Mouse (Mus musculus): ENCODE results near the gene 1700023F06Rik. TPM values are rescaled to one million over a fixed set of nuclear protein-coding genes. Genes with fewer than 3 reads are reported as not detected.

Gene 1700023F06Rik
- total and polyA plus RNA-seq, 3 experiments, result not detected

GRCm38 (mm10) chr11:103253605-103254004 lies 45.2 kb upstream of the 1700023F06Rik start:
- H3K27me3 ChIP-seq (replicated peaks), result no peaks in the 10 kb centered on the region
- H3K4me2 ChIP-seq (ENCODE audit: insufficient read depth, low read depth, poor library complexity, severe bottlenecking), result no peak overlapping the region
- no peak overlapping the region for H3K4me3 ChIP-seq (replicated peaks in 1 of 3; ENCODE audit: low read depth in 2 of 3, low read length in 2 of 3, poor library complexity in 1 of 3)
- H3K9me3 ChIP-seq (replicated peaks; ENCODE audit: low read length), result no peaks in the 10 kb centered on the region
- peaks cover 38 to 90% of the 10 kb centered on the region in 2 experiments for H3K4me1 ChIP-seq (ENCODE audit: control insufficient read depth in 1 of 2, insufficient read depth in 2 of 2)
- peaks cover 6% of the 10 kb centered on the region for H3K79me2 ChIP-seq (replicated peaks; ENCODE audit: control insufficient read depth, extremely low read depth, insufficient read depth, poor library complexity, severe bottlenecking)
- H3K36me3 ChIP-seq (replicated peaks in 1 of 2; ENCODE audit: control insufficient read depth in 1 of 2, insufficient read depth in 1 of 2, low read length in 1 of 2), result peaks cover 0 to 26% of the 10 kb centered on the region in 2 experiments
- no peak for DNase-seq (ENCODE audit: extremely low read depth)
- H3K9ac ChIP-seq (ENCODE audit: insufficient read depth, low read depth), result no peak overlapping the region
- in situ Hi-C loops (cut with MboI; ENCODE audit: low pct_ligation_motif_present, low pct_unique_long_range_greater_than_20kb, low sequenced_read_pairs), result no loop called here
- H3K27ac ChIP-seq (ENCODE audit: insufficient read depth, low read depth), result no peak overlapping the region
- TF ChIP-seq ZC3H11A (IDR thresholded peaks at IDR 0.05; ENCODE audit: low read depth, low read length) (no peak), ZKSCAN1 (IDR thresholded peaks at IDR 0.05; ENCODE audit: borderline replicate concordance, low read depth, low read length) (no peak), E2F4 (IDR thresholded peaks at IDR 0.05; ENCODE audit: insufficient replicate concordance, low read depth, low read length) (no peak), PAX5 (IDR thresholded peaks at IDR 0.05; ENCODE audit: low read length) (no peak), CTCF (conservative IDR thresholded peaks at IDR 0.05 in 1 of 2, IDR thresholded peaks at IDR 0.05 in 1 of 2; ENCODE audit: low read depth in 2 of 2, low read length in 2 of 2) (no peak), TBP (conservative IDR thresholded peaks at IDR 0.05; ENCODE audit: low read depth, low read length) (no peak), TCF12 (IDR thresholded peaks at IDR 0.05; ENCODE audit: low read depth, low read length) (no peak), MAFK (IDR thresholded peaks at IDR 0.05; ENCODE audit: insufficient replicate concordance, low read length) (no peak), IRF4 (IDR thresholded peaks at IDR 0.05; ENCODE audit: low read depth, low read length) (no peak), RAD21 (IDR thresholded peaks at IDR 0.05; ENCODE audit: low read depth, low read length) (no peak), MXI1 (IDR thresholded peaks at IDR 0.05; ENCODE audit: low read depth, low read length) (no peak), JUN (IDR thresholded peaks at IDR 0.05; ENCODE audit: insufficient read depth, low read depth, low read length) (no peak), MAZ (IDR thresholded peaks at IDR 0.05; ENCODE audit: low read depth, low read length) (no peak), USF1 (IDR thresholded peaks at IDR 0.05; ENCODE audit: low read depth, low read length) (no peak), ELF1 (IDR thresholded peaks at IDR 0.05; ENCODE audit: low read depth, low read length) (no peak)
- dilution Hi-C loops (cut with MboI; ENCODE audit: extremely low pct_ligation_motif_present, extremely low pct_unique_long_range_greater_than_20kb, low sequenced_read_pairs), result no loop called here

DNA sequence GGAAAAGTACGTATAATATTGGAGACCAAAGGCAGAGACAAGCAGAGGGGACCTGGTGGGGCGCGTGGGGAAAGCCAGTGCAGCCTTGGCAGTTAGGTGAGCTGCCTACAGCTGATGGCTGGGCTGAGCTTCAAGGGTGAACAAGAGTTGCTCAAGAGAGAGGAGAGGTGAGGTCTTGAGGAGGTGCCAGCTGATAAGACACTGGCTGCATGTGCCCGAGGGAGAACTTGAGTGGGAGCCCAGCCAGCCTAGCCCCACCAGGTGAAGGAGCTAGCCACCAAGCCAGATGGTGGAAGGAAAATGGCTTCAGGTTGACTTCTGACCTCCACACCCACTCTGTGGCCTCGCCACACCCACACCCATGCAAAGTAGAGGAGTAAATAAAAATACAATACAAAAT lies 44.0 kb upstream of the 1700023F06Rik start:
- H3K9me3 ChIP-seq (replicated peaks; ENCODE audit: low read length), result no peaks in the 10 kb centered on the region
- H3K79me2 ChIP-seq (replicated peaks; ENCODE audit: control insufficient read depth, extremely low read depth, insufficient read depth, poor library complexity, severe bottlenecking), result peaks cover 16% of the 10 kb centered on the region
- no peak overlapping the region for H3K4me3 ChIP-seq (replicated peaks in 1 of 3; ENCODE audit: low read depth in 2 of 3, low read length in 2 of 3, poor library complexity in 1 of 3)
- no peaks in the 10 kb centered on the region for H3K27me3 ChIP-seq (replicated peaks)
- H3K36me3 ChIP-seq (replicated peaks in 1 of 2; ENCODE audit: control insufficient read depth in 1 of 2, insufficient read depth in 1 of 2, low read length in 1 of 2), result peaks cover 0 to 31% of the 10 kb centered on the region in 2 experiments
- in situ Hi-C loops (cut with MboI; ENCODE audit: low pct_ligation_motif_present, low pct_unique_long_range_greater_than_20kb, low sequenced_read_pairs) (no loop called here), dilution Hi-C loops (cut with MboI; ENCODE audit: extremely low pct_ligation_motif_present, extremely low pct_unique_long_range_greater_than_20kb, low sequenced_read_pairs) (no loop called here)
- TF ChIP-seq SMC3 (IDR thresholded peaks at IDR 0.05; ENCODE audit: low read depth, low read length) (no peak), EP300 (IDR thresholded peaks at IDR 0.05; ENCODE audit: low read length) (no peak), CHD1 (IDR thresholded peaks at IDR 0.05; ENCODE audit: low read depth, low read length) (no peak), TCF12 (IDR thresholded peaks at IDR 0.05; ENCODE audit: low read depth, low read length) (no peak), JUN (IDR thresholded peaks at IDR 0.05; ENCODE audit: insufficient read depth, low read depth, low read length) (no peak), TBP (conservative IDR thresholded peaks at IDR 0.05; ENCODE audit: low read depth, low read length) (no peak), USF2 (conservative IDR thresholded peaks at IDR 0.05; ENCODE audit: low read depth, low read length) (no peak), MXI1 (IDR thresholded peaks at IDR 0.05; ENCODE audit: low read depth, low read length) (no peak), MEF2A (IDR thresholded peaks at IDR 0.05; ENCODE audit: borderline replicate concordance, low read depth, low read length) (no peak), SIN3A (IDR thresholded peaks at IDR 0.05; ENCODE audit: low read length) (no peak), BHLHE40 (IDR thresholded peaks at IDR 0.05; ENCODE audit: low read depth, low read length) (no peak), IRF4 (IDR thresholded peaks at IDR 0.05; ENCODE audit: low read depth, low read length) (no peak), MAFK (IDR thresholded peaks at IDR 0.05; ENCODE audit: insufficient replicate concordance, low read length) (no peak), ZNF384 (IDR thresholded peaks at IDR 0.05; ENCODE audit: low read depth, low read length) (no peak), USF1 (IDR thresholded peaks at IDR 0.05; ENCODE audit: low read depth, low read length) (no peak), E2F4 (IDR thresholded peaks at IDR 0.05; ENCODE audit: insufficient replicate concordance, low read depth, low read length) (no peak), RCOR1 (conservative IDR thresholded peaks at IDR 0.05; ENCODE audit: low read depth, low read length) (no peak), RAD21 (IDR thresholded peaks at IDR 0.05; ENCODE audit: low read depth, low read length) (no peak), ELF1 (IDR thresholded peaks at IDR 0.05; ENCODE audit: low read depth, low read length) (no peak), POLR2AphosphoS2 (IDR thresholded peaks at IDR 0.05; ENCODE audit: low read depth, low read length) (no peak)
- H3K4me2 ChIP-seq (ENCODE audit: insufficient read depth, low read depth, poor library complexity, severe bottlenecking), result no peak overlapping the region
- no peak overlapping the region for H3K27ac ChIP-seq (ENCODE audit: insufficient read depth, low read depth)
- no peak overlapping the region for H3K9ac ChIP-seq (ENCODE audit: insufficient read depth, low read depth)
- DNase-seq (ENCODE audit: extremely low read depth), result no peak
- peaks cover 38 to 91% of the 10 kb centered on the region in 2 experiments for H3K4me1 ChIP-seq (ENCODE audit: control insufficient read depth in 1 of 2, insufficient read depth in 2 of 2)

Data from CH12.LX (cell line).